Mouse (Mus musculus) bone marrow macrophage, adult 2 months (primary cell): ENCODE measurements around the gene Htt. TPM values are rescaled to one million over a fixed set of nuclear protein-coding genes. Genes with fewer than 3 reads are reported as not detected.
A peak's percentile ranks its signal among the peaks of the same experiment; 100 is the strongest.

Experiments
- H3K27ac ChIP-seq: 2 replicates; pipeline ENCODE4 v1.5.1; 2012; ENCODE audit warnings: low read depth, low read length; ENCODE audit not compliant: insufficient read depth
- H3K4me1 ChIP-seq: 2 replicates; pipeline ENCODE4 v1.6.1; 2012; ENCODE audit warnings: low read length; ENCODE audit not compliant: control insufficient read depth, insufficient read depth
- H3K4me3 ChIP-seq: 2 replicates; pipeline ENCODE4 v1.5.1; 2012; ENCODE audit warnings: mild to moderate bottlenecking, low read length, moderate library complexity; ENCODE audit not compliant: insufficient read depth
- CTCF ChIP-seq: IDR thresholded peaks from 2 replicates; pipeline ENCODE4 v1.5.1; 2012; ENCODE audit warnings: low read depth, mild to moderate bottlenecking, low read length, moderate library complexity
- POLR2A ChIP-seq: IDR thresholded peaks from 2 replicates; pipeline ENCODE4 v1.6.1; 2012; ENCODE audit warnings: mild to moderate bottlenecking, low read depth, low read length, borderline replicate concordance
- polyA plus RNA-seq: library from polyadenylated mRNA; stranded (reverse); fragments of >200 nt; gene quantifications from 2 replicates; pipeline ENCODE4 v1.2.4, GENCODE M21; 2012; ENCODE audit not compliant: missing spikeins, insufficient read depth, insufficient read length

Gene Htt
- polyA plus RNA-seq, 1 experiment: 24.7 TPM

- TF ChIP-seq CTCF: no peak
- TF ChIP-seq POLR2A: no peak
- peaks cover 7% of the 10 kb centered on the region for H3K4me1 ChIP-seq
- H3K27ac ChIP-seq: no peak overlapping the region
- peak overlapping the region; percentile 89 for H3K4me3 ChIP-seq
Measured at GRCm38 (mm10) chr5:34949769-34950211, 188.2 kb downstream of the Htt start.

GRCm38 (mm10) chr5:34950486-34951160 is 189.1 kb downstream of the Htt start:
- TF ChIP-seq CTCF: no peak
- peaks cover 9% of the 10 kb centered on the region for H3K4me1 ChIP-seq
- no peak overlapping the region for H3K4me3 ChIP-seq
- no peak overlapping the region for H3K27ac ChIP-seq

GRCm38 (mm10) chr5:34951161-34951834 is 189.8 kb downstream of the Htt start:
- H3K27ac ChIP-seq: no peak overlapping the region
- H3K4me1 ChIP-seq: peaks cover 14% of the 10 kb centered on the region

DNA sequence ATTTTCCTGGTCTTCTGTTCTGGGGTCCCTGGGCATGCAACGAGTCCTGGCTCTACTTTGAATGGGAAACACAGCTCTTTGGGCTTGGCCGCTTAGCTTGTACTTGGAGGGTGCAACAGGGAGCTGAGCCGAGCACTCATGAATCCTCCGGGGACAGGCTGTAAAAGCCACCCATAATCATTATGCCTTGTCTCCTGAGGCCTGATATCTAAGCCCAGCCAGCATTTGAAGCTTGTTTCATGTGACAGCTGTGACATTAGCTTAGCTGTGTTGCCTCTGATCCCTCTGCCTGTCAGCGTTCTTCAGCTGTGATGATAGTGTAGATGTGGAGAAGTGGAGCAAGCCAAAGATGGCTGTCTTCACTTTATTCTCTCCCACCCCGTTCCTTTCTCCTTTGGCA is 193.0 kb downstream of the Htt start:
- H3K4me3 ChIP-seq: no peak overlapping the region
- peaks cover 9% of the 10 kb centered on the region for H3K4me1 ChIP-seq
- H3K27ac ChIP-seq: no peak overlapping the region
- TF ChIP-seq CTCF (no peak), POLR2A (no peak)

More at GRCm38 (mm10) chr5:34951161-34951834, 189.8 kb downstream of the Htt start:
- no peak for TF ChIP-seq POLR2A
- no peak for TF ChIP-seq CTCF
- no peak overlapping the region for H3K4me3 ChIP-seq

GRCm38 (mm10) chr5:34955630-34956029 is 194.1 kb downstream of the Htt start:
- no peak overlapping the region for H3K4me3 ChIP-seq
- TF ChIP-seq POLR2A: no peak
- no peak for TF ChIP-seq CTCF
- H3K4me1 ChIP-seq: peaks cover 6% of the 10 kb centered on the region
- H3K27ac ChIP-seq: no peak overlapping the region

GRCm38 (mm10) chr5:34956151-34956550 is 194.6 kb downstream of the Htt start:
- Histone ChIP-seq H3K4me1 (peaks cover 6% of the 10 kb centered on the region), H3K4me3 (no peak overlapping the region), H3K27ac (no peak overlapping the region)
- TF ChIP-seq POLR2A: no peak
- no peak for TF ChIP-seq CTCF

DNA sequence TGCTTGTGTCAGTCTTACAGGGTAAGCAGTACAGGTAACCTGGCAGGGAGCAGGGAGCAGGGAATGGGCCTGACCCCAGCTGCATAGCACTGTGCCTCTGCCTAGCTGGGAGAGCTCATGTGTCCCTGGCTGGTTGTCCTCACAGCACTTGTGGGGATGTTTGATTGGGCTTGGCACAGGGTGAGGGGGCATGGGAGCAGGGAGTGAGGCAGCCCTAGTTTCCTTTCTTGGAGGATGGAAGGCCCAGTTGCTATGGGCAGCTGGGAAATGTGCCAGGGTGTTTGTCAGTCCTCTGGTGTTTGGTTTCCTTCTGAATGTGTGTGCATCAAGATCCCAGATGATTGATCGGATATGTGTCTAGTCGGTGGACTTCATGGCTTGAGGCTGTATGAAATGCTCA is 195.5 kb downstream of the Htt start:
- no peak overlapping the region for H3K27ac ChIP-seq
- no peak for TF ChIP-seq CTCF
- TF ChIP-seq POLR2A: no peak
- peaks cover 6% of the 10 kb centered on the region for H3K4me1 ChIP-seq
- no peak overlapping the region for H3K4me3 ChIP-seq

DNA sequence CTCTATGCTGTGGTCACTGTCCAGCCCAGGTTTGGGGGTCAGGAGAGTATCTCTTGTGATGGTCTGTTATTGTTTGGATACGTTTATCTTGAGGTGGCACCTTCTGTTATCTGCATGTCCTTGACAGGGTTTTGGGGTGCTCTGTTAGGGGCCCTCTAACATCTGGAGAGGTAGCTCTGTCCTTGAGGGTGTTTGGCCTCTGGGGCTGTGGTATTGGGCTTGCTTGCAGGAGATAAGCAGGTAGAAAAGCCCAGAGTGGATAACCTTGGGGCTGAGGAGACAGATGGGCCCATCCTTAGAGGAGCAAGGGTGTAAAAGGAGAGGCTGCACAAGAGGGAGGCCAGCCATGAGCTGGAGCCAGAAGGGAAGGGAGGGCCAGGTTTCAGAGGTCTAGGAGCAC is 198.5 kb downstream of the Htt start:
- peaks cover 6% of the 10 kb centered on the region for H3K4me1 ChIP-seq
- H3K27ac ChIP-seq: no peak overlapping the region
- no peak overlapping the region for H3K4me3 ChIP-seq
- TF ChIP-seq POLR2A: no peak
- no peak for TF ChIP-seq CTCF

Other genes starting within 250 kb of the Htt start
- gene Tnip2, start 247.7 kb upstream of the Htt start, polyA plus RNA-seq: 34.2 and 43.9 TPM in 2 replicates
- 129 and 132 TPM in 2 replicates for gene Sh3bp2, start 235.9 kb upstream of the Htt start, polyA plus RNA-seq
- 120 and 122 TPM in 2 replicates for gene Add1, start 188.1 kb upstream of the Htt start, polyA plus RNA-seq
- gene Mfsd10, start 124.5 kb upstream of the Htt start, polyA plus RNA-seq: 34.6 and 47.4 TPM in 2 replicates
- 19.2 and 21.9 TPM in 2 replicates for gene Nop14, start 101.6 kb upstream of the Htt start, polyA plus RNA-seq
- gene Grk4, start 101.4 kb upstream of the Htt start, polyA plus RNA-seq: 4.8 and 7.7 TPM in 2 replicates
- gene Msantd1, start 146.3 kb downstream of the Htt start, polyA plus RNA-seq: 1.4 and 1.7 TPM in 2 replicates
- 4.4 and 6.4 TPM in 2 replicates for gene Rgs12, start 187.7 kb downstream of the Htt start, polyA plus RNA-seq